Mouse (Mus musculus): ENCODE data around the gene Hist1h2bn. TPM values are rescaled to one million over a fixed set of nuclear protein-coding genes. Genes with fewer than 3 reads are reported as not detected.
"Not testable (repeated sequence)": the region's sequence is repeated elsewhere in the genome, so short reads cannot be mapped to it uniquely, and the experiment has no call there.

Hist1h2bn gene
- polyA plus RNA-seq (2015; fragmentation: Nextera tagmentation; extraction: Ambion mirVana), result 4.4 and 5.9 TPM in 2 replicates

GRCm38 (mm10) chr13:21753524-21754285, at the start of gene Hist1h2bn, which contains the start of gene Hist1h2ak:
Gene Hist1h2bn (plus strand): TSS chr13:21754123.
Gene Hist1h2ak (minus strand): TSS chr13:21753827.
- Histone ChIP-seq H3K9ac (peak within 1 kb of the TSS; percentile 78), H3K27ac (peak within 1 kb of the TSS; percentile 93), H3K4me3 (peak within 1 kb of the TSS; percentile 46), H3K4me2 (replicated peaks) (peak within 1 kb of the TSS; percentile 75), H3K4me1 (peaks cover 27% of the 10 kb centered on the region)
- not testable (repeated sequence) for H3K27me3 ChIP-seq, H3K36me3 ChIP-seq, H3K9me3 ChIP-seq
- ATAC-seq (ENCODE audit: low FRiP score, low read depth), result peak; percentile 94
- under 1% methylated on average over 48 of the region's 50 CpGs for WGBS

- no peaks in the 10 kb centered on the region for H3K27me3 ChIP-seq
- no peak overlapping the region for H3K27ac ChIP-seq
- H3K36me3 ChIP-seq, result no peaks in the 10 kb centered on the region
- no peak overlapping the region for H3K4me2 ChIP-seq (replicated peaks)
- H3K4me3 ChIP-seq, result no peak overlapping the region
- 0 out of 2 replicates have a peak, but pooled peaks cover under 1% of the 10 kb centered on the region for H3K4me1 ChIP-seq
- no peaks in the 10 kb centered on the region for H3K9me3 ChIP-seq
- no peak for ATAC-seq (ENCODE audit: low FRiP score, low read depth)
- WGBS, result 69% methylated on average over 4 of the region's 4 CpGs
- no peak overlapping the region for H3K9ac ChIP-seq
These were observed 47.3 kb upstream of the Hist1h2bn start for GRCm38 (mm10) chr13:21706669-21707068.

DNA sequence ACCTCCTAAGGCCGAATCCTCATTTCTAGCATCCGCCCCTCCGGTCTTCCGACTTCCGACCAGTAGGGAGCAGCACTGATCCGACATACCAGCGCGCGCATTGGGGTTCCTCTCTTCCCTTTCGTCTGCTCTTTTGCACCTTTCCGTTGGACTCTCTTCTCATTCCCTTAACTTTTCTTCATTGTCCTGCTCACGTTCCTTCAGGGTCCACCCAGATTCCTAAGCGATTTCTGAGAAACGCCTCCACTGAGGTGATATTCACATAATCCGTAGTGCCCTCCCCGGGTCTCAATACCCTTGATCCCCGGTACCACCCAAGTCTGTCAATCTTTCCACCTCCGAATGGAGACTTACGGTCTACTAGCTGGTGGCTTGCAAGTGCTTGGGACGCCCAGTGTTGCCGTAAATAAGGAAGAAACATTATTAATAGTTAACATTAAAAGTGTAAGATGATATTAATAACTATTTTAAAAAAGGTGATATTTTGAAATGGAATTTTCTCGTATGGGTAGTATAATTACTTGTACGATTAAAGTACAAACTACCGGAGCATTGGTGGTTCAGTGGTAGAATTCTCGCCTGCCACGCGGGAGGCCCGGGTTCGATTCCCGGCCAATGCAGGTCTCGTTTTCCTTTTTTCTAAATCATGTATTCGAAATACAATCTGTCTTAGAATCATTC, 43.8 kb upstream of the Hist1h2bn start:
- Histone ChIP-seq H3K36me3 (no peaks in the 10 kb centered on the region), H3K9me3 (no peaks in the 10 kb centered on the region), H3K27ac (peak overlapping the region; percentile 83), H3K9ac (peak overlapping the region; percentile 73), H3K27me3 (no peaks in the 10 kb centered on the region), H3K4me3 (peak overlapping the region; percentile 60), H3K4me1 (peaks cover 6% of the 10 kb centered on the region), H3K4me2 (replicated peaks) (peak overlapping the region; percentile 46)
- ATAC-seq (ENCODE audit: low FRiP score, low read depth), result peak; percentile 83
- WGBS, result under 1% methylated on average over 32 of the region's 32 CpGs

- Histone ChIP-seq H3K27me3 (no peaks in the 10 kb centered on the region), H3K4me2 (replicated peaks) (peak overlapping the region; percentile 69), H3K27ac (peak overlapping the region; percentile 52; the same call in 1 of the 2 replicates), H3K36me3 (no peaks in the 10 kb centered on the region), H3K4me3 (peak overlapping the region; percentile 60), H3K4me1 (peaks cover 11% of the 10 kb centered on the region), H3K9me3 (no peaks in the 10 kb centered on the region), H3K9ac (peak overlapping the region; percentile 61)
- ATAC-seq (ENCODE audit: low FRiP score, low read depth), result peak; percentile 80
- 2% methylated on average over 22 of the region's 22 CpGs for WGBS
These were observed 43.0 kb upstream of the Hist1h2bn start for GRCm38 (mm10) chr13:21710821-21711525.

GRCm38 (mm10) chr13:21711698-21712097, 42.2 kb upstream of the Hist1h2bn start:
- H3K4me3 ChIP-seq, result peak overlapping the region; percentile 60
- H3K9me3 ChIP-seq, result no peaks in the 10 kb centered on the region
- no peaks in the 10 kb centered on the region for H3K27me3 ChIP-seq
- H3K9ac ChIP-seq, result peak overlapping the region; percentile 61; the same call in 1 of the 2 replicates
- no peak overlapping the region for H3K27ac ChIP-seq
- peak overlapping the region; percentile 69 for H3K4me2 ChIP-seq (replicated peaks)
- ATAC-seq (ENCODE audit: low FRiP score, low read depth), result no peak
- H3K4me1 ChIP-seq, result peaks cover 11% of the 10 kb centered on the region
- no peaks in the 10 kb centered on the region for H3K36me3 ChIP-seq
- 33% methylated on average over 4 of the region's 4 CpGs for WGBS

DNA sequence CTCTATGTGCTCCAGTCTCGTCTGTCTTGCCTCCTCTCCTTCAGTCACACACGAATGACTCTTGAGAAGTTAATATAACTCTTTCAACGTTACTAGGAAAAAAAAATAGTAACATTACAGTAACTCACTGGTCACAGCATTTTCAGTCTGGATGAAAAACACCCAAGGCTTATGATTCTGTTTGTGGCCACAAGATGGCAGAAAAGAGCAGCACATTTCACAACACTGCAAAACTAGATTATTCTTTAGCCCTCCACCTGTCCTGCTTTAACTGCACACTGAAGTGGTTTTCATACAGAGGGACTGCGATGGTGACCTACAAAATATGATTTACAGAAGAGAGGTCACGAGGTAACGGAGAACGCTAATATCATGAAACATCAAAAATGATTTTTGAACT, 39.2 kb upstream of the Hist1h2bn start:
- H3K36me3 ChIP-seq, result no peaks in the 10 kb centered on the region
- H3K4me3 ChIP-seq, result peak overlapping the region; percentile 51
- peak overlapping the region; percentile 72; the same call in 1 of the 2 replicates for H3K9ac ChIP-seq
- under 1% methylated on average over 7 of the region's 7 CpGs for WGBS
- peaks cover 26% of the 10 kb centered on the region for H3K4me1 ChIP-seq
- ATAC-seq (ENCODE audit: low FRiP score, low read depth), result no peak
- no peaks in the 10 kb centered on the region for H3K27me3 ChIP-seq
- H3K9me3 ChIP-seq, result no peaks in the 10 kb centered on the region
- peak overlapping the region; percentile 85 for H3K4me2 ChIP-seq (replicated peaks)
- H3K27ac ChIP-seq, result peak overlapping the region; percentile 90

DNA sequence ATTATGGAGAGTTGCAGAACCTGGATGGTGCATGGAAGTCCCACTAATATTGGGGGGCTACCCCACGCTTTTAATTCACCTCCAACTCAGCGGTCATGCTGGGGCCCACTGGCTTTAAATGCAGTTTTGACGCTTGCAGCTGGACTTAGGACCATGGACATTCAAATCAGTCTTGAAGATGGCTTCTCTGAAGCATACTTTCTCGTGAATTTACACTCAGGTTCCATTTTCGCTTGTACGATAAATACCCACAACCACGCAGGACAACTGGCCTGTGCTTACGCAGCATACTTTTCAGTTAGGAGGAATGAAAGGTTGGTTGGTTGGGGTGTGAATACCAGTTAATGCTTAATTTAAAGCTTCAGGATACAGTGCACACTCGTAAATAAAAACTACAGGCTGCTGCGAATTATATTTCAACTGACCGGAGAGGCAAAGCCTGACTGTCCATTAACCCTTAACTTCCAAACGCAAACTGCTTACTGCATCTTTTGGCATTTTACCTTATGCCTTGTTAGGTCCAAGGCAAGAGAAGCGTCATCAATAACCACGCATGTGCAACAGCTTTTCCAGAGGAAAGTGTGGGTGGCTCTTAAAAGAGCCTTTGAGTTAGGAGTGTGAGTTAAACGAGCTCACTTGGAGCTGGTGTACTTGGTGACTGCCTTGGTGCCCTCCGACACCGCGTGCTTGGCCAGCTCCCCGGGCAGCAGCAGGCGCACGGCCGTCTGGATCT, 38.6 kb upstream of the Hist1h2bn start:
- no peaks in the 10 kb centered on the region for H3K36me3 ChIP-seq
- no peak for ATAC-seq (ENCODE audit: low FRiP score, low read depth)
- H3K27ac ChIP-seq, result peak overlapping the region; percentile 90
- WGBS, result under 1% methylated on average over 22 of the region's 22 CpGs
- H3K27me3 ChIP-seq, result no peaks in the 10 kb centered on the region
- H3K9me3 ChIP-seq, result no peaks in the 10 kb centered on the region
- H3K4me1 ChIP-seq, result peaks cover 29% of the 10 kb centered on the region
- peak overlapping the region; percentile 72 for H3K9ac ChIP-seq
- H3K4me2 ChIP-seq (replicated peaks), result peak overlapping the region; percentile 85
- peak overlapping the region; percentile 51 for H3K4me3 ChIP-seq

DNA sequence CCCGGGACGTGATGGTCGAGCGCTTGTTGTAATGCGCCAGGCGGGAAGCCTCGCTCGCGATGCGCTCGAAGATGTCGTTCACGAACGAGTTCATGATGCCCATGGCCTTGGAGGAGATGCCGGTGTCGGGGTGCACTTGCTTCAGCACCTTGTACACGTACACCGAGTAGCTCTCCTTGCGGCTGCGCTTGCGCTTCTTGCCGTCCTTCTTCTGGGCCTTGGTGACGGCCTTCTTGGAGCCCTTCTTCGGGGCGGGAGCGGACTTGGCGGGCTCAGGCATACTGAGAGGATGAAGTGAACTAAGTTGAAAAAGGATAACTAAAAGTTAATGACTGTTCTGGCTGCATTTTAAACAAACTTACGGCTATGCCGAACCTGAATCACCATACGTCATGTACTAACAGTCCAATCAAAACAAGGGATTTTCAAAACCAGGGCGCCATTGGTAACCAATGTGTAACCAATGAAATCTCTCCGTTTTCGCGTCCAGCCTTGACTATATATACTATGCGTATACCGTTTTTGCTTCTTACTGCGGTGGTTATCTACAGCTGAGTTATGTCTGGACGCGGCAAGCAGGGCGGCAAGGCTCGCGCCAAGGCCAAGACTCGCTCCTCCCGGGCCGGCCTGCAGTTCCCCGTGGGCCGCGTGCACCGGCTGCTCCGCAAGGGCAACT, 37.9 kb upstream of the Hist1h2bn start, which contains the start of the genes Hist1h2bl and Hist1h2ai:
Gene Hist1h2bl, minus strand, starts transcription at position 280 of the 676 bp plus-strand sequence.
Gene Hist1h2ai, plus strand, starts transcription at position 559 of the 676 bp plus-strand sequence.
- WGBS, result under 1% methylated on average over 36 of the region's 50 CpGs
- H3K4me1 ChIP-seq, result peaks cover 35% of the 10 kb centered on the region
- H3K4me3 ChIP-seq, result peak within 1 kb of the TSS; percentile 51
- peak within 1 kb of the TSS; percentile 85 for H3K4me2 ChIP-seq (replicated peaks)
- H3K9me3 ChIP-seq, H3K36me3 ChIP-seq, H3K27me3 ChIP-seq: not testable (repeated sequence)
- H3K27ac ChIP-seq, result peak within 1 kb of the TSS; percentile 95
- peak within 1 kb of the TSS; percentile 81 for H3K9ac ChIP-seq
- ATAC-seq (ENCODE audit: low FRiP score, low read depth), result peak; percentile 94

- Histone ChIP-seq H3K27ac (peak overlapping the region; percentile 95), H3K9ac (peak overlapping the region; percentile 81), H3K4me3 (peak overlapping the region; percentile 51), H3K4me1 (peaks cover 35% of the 10 kb centered on the region), H3K4me2 (replicated peaks) (peak overlapping the region; percentile 85)
- H3K27me3 ChIP-seq; ATAC-seq (ENCODE audit: low FRiP score, low read depth); H3K36me3 ChIP-seq; H3K9me3 ChIP-seq: not testable (repeated sequence)
- under 1% methylated on average over 14 of the region's 38 CpGs for WGBS
These were observed 37.2 kb upstream of the Hist1h2bn start for GRCm38 (mm10) chr13:21716540-21717391.
